Mouse (Mus musculus) cerebellum, adult 11 months (tissue): ENCODE data around the gene Ehd4.

Experiments
- DNase-seq: peaks from one replicate; pipeline ENCODE4 v3.0.0; 2022

Ehd4 gene

GRCm38 (mm10) chr2:120142336-120142735 lies 12.1 kb downstream of the Ehd4 start:
- no peak for DNase-seq

GRCm38 (mm10) chr2:120141671-120142070 lies 12.7 kb downstream of the Ehd4 start:
- DNase-seq: no peak

- no peak for DNase-seq
Measured at GRCm38 (mm10) chr2:120140326-120140725, 14.1 kb downstream of the Ehd4 start.

GRCm38 (mm10) chr2:120139091-120139490 lies 15.3 kb downstream of the Ehd4 start:
- DNase-seq: no peak

- no peak for DNase-seq
Measured at GRCm38 (mm10) chr2:120137281-120137680, 17.1 kb downstream of the Ehd4 start.

GRCm38 (mm10) chr2:120134453-120135075 lies 19.8 kb downstream of the Ehd4 start:
- no peak for DNase-seq

GRCm38 (mm10) chr2:120131881-120132280 lies 22.5 kb downstream of the Ehd4 start:
- no peak for DNase-seq

- DNase-seq: no peak
Measured at GRCm38 (mm10) chr2:120129252-120129908, 25.0 kb downstream of the Ehd4 start.

GRCm38 (mm10) chr2:120128611-120129051 lies 25.8 kb downstream of the Ehd4 start:
- no peak for DNase-seq

- DNase-seq: no peak
Measured at GRCm38 (mm10) chr2:120128011-120128410, 26.4 kb downstream of the Ehd4 start.

GRCm38 (mm10) chr2:120126901-120127300 lies 27.5 kb downstream of the Ehd4 start:
- DNase-seq: no peak

GRCm38 (mm10) chr2:120126408-120126807 lies 28.0 kb downstream of the Ehd4 start:
- DNase-seq: no peak

GRCm38 (mm10) chr2:120125461-120125860 lies 28.9 kb downstream of the Ehd4 start:
- DNase-seq: no peak

- no peak for DNase-seq
Measured at GRCm38 (mm10) chr2:120124946-120125345, 29.5 kb downstream of the Ehd4 start.

GRCm38 (mm10) chr2:120124096-120124495 lies 30.3 kb downstream of the Ehd4 start:
- DNase-seq: no peak

GRCm38 (mm10) chr2:120122983-120123382 lies 31.4 kb downstream of the Ehd4 start:
- DNase-seq: no peak

- DNase-seq: no peak
Measured at GRCm38 (mm10) chr2:120117346-120117745, 37.1 kb downstream of the Ehd4 start.

- DNase-seq: no peak
Measured at GRCm38 (mm10) chr2:120116362-120116761, 38.0 kb downstream of the Ehd4 start.

- DNase-seq: no peak
Measured at GRCm38 (mm10) chr2:120114977-120115376, 39.4 kb downstream of the Ehd4 start.

GRCm38 (mm10) chr2:120113963-120114362 lies 40.4 kb downstream of the Ehd4 start:
- DNase-seq: no peak

GRCm38 (mm10) chr2:120113476-120113875 lies 40.9 kb downstream of the Ehd4 start:
- DNase-seq: no peak

GRCm38 (mm10) chr2:120111596-120111995 lies 42.8 kb downstream of the Ehd4 start:
- DNase-seq: no peak

GRCm38 (mm10) chr2:120111172-120111571 lies 43.2 kb downstream of the Ehd4 start:
- DNase-seq: no peak

- DNase-seq: no peak
Measured at GRCm38 (mm10) chr2:120108077-120108476, 46.3 kb downstream of the Ehd4 start.

- no peak for DNase-seq
Measured at GRCm38 (mm10) chr2:120107446-120107845, 47.0 kb downstream of the Ehd4 start.
